Mouse (Mus musculus) sigmoid colon, adult 10 weeks (tissue): ENCODE results near the gene Pomt2. TPM values are rescaled to one million over a fixed set of nuclear protein-coding genes. Genes with fewer than 3 reads are reported as not detected.

Experiments
- polyA plus RNA-seq: library from polyadenylated mRNA; stranded (reverse); fragments of 350-450 nt; fragmentation: Illumina TruSeq; extraction: RNeasy Lipid Tissue Mini Kit (QIAGEN cat#74804); gene quantifications from one replicate; pipeline ENCODE4 v1.2.3, GENCODE M21; 2014; ENCODE audit warnings: low read depth, low replicate concordance

The Pomt2 gene
- 7.3 TPM for polyA plus RNA-seq

GRCm38 (mm10) chr12:87147395-87148089 lies at the start of gene Pomt2:
Gene Pomt2, minus strand, starts transcription at chr12:87147968.

GRCm38 (mm10) chr12:87146966-87147365 lies 802 bp downstream of the Pomt2 start, which contains the start of gene Gstz1:
Gene Gstz1, plus strand, starts transcription at chr12:87147165.

GRCm38 (mm10) chr12:87102165-87102631 lies 45.6 kb downstream of the Pomt2 start, which contains the start of gene Ngb:
Gene Ngb, minus strand, starts transcription at chr12:87102539.

Other genes with a start within 250 kb of the Pomt2 start
- 81.0 TPM for gene Cipc, start 200.9 kb downstream of the Pomt2 start, polyA plus RNA-seq
- not detected for gene Zdhhc22, start 157.5 kb downstream of the Pomt2 start, polyA plus RNA-seq
- 0.16 TPM for gene Tmem63c, start 126.6 kb downstream of the Pomt2 start, polyA plus RNA-seq
- not detected for gene Ngb, start 45.4 kb downstream of the Pomt2 start, polyA plus RNA-seq
- 42.9 TPM for gene Gstz1, start 803 bp downstream of the Pomt2 start, polyA plus RNA-seq
- 0.38 TPM for gene Samd15, start 51.8 kb upstream of the Pomt2 start, polyA plus RNA-seq
- gene Tmed8, start 52.5 kb upstream of the Pomt2 start, polyA plus RNA-seq = 10.6 TPM
- gene Noxred1, start 90.8 kb upstream of the Pomt2 start, polyA plus RNA-seq = 1.4 TPM
- gene Vipas39, start 118.3 kb upstream of the Pomt2 start, polyA plus RNA-seq = 21.9 TPM
- 83.1 TPM for gene Ahsa1, start 118.5 kb upstream of the Pomt2 start, polyA plus RNA-seq
- not detected for gene Ism2, start 151.7 kb upstream of the Pomt2 start, polyA plus RNA-seq
- gene Sptlc2, start 240.4 kb upstream of the Pomt2 start, polyA plus RNA-seq = 394 TPM